Mouse (Mus musculus): ENCODE data around the gene Card14.

Gene Card14

GRCm38 (mm10) chr11:119300246-119300935 lies 7.2 kb upstream of the Card14 start:
- in situ Hi-C loops (cut with MboI, MseI), result no loop called here

DNA sequence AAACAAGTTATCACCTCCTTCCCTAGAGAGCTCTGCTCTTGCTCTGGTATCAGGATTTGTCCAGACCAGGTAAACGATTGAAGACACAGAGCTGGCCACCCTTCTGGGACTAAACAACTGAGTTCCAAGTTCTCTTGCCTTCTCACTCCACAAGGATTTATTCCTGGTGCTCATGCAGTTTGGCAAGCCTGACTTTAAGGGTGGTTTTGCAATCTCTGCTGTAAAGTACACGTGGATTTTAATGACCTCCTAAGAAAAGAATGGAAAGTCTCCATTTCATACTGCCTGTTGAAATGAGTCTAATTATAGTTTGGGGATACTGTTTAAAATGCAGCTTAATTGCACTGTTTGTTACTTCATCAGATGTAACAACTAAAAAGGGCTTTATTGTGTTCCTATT lies 6.6 kb upstream of the Card14 start:
- in situ Hi-C loops (cut with MboI, MseI), result no loop called here

DNA sequence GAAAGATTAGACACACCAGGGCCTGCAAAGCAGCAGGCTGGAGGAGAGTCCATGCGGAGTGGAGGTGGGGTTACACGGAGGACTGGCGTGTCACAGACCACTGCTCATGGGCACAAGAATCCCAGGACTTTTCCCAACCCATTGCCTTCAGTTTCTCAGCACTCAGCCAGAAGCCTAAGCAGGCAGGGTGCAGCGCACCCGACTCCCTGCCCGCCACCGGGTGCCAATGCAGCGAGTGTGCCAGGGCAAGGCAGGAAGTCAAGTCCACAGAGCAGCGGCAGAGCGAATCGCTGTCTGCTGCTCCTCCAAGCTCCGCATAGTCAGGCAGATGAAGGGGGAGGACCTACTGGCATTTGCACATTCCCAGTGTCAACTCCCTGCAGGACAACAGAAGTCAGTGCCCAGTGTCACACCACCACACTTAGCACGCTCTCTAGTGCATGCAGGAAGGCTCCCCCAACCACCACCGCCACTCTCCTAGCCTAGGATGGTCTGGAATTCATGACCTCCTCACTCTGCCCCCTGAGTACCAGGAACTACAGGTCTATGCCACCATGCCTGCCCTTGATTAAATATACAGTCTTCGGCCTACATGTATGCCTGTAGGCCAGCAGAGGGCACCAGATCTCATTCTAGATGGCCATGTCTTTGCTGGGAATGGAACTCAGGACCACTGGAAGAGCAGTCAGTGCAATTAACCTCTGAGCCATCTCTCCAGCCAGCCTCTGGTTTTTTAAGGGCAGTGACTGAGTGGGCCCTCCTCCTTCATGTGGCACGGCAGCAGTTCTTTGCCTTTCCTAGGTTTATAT lies 2.5 kb upstream of the Card14 start:
- in situ Hi-C loops (cut with MboI, MseI), result no loop called here

DNA sequence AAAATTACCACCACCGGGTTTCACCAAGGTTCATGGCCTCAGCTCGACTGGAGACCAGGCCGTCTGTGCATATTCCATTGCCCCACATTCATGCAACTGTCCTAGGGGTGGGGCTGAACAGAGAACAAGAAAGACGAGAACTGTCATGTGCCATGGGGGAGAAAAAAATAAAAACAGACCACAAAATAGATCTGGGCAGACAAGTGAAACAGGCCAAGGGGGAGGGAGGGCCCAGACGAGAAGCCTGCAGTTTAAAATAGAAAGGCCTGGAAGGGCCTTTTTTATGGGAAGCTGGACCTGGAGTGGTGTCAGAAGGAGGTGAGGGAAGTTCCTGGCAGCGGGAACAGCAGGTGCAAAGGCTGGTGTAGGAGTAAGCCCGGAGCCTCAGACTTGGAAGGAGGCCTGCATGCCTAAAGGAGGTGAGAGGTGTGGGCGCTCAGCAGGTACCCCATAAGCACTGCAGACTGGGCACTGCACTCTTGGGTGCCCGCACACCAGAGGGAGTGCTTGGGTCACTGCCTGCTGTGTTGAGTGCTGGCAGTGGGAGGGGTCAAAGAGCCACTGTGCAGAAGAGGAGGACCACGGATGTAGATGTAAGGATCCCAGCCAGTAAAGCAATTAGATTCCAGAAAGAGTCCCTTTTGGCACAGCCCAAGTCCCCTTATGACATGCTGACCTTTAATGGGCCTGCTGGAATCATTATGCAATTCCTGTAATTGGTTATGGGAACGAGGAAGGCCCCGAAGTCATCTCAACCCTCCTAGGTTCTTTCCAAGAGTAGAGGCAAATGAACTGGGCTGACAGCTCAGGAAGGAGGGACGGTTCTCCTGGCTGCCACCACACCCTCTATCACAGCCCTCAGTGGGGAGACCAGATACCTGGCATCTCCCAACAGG lies 558 bp upstream of the Card14 start:
- in situ Hi-C loops (cut with MboI, MseI), result no loop called here

- in situ Hi-C loops (cut with MboI, MseI), result no loop called here
These were observed 348 bp downstream of the Card14 start for GRCm38 (mm10) chr11:119307916-119308315.

DNA sequence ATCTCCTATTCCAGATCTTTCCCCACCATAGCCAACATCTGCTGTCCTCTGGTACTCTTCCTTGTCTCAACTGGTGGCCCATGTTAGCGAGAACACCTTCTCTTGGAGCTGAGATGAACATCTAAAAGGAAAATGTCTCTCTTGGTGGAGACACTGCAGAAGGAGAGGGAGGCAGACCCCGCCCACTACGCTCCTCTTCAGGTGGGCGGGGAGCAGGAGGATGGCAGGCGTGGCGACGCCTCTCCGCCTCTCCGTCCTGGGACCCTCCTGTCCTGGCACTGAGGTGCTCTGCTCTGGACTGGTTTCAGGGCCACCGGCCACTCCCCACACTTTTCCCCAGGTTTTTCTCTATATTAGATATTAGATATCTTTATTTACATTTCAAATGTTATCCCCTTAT lies 3.1 kb downstream of the Card14 start:
- in situ Hi-C loops (cut with MboI, MseI), result no loop called here

DNA sequence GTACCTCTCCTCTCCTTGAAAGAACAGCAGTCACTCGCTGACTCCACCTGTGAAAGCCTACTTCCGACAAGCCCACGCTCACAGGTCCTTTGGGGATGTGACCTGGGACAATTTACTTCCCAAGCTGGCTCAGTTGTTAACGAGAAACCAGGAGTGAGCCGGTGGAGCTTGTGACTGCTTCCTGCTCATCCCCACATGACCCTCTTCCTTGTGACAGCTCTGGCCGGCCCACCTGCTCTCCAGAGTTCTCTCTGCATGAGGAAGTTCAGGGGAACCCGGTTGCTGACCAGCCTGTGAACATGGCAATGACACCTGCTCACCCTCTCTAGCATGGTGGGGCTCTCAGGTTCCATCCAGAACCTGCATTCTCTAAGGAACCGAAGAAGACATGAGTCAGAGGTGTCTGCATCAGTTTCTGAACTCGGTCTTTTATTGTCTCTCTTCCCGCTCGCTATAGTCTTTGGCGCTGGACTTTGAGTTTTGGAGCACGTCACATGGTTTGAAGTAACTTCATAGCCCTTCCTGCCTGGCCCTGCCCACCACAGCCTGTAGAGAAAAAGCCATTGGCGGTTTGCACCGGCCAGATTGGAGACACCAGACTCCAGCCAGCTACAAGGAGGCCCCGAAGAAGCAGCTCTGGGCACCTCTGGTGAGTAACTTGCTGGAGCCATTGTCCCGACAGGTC lies 6.8 kb downstream of the Card14 start:
- in situ Hi-C loops (cut with MboI, MseI), result no loop called here

DNA sequence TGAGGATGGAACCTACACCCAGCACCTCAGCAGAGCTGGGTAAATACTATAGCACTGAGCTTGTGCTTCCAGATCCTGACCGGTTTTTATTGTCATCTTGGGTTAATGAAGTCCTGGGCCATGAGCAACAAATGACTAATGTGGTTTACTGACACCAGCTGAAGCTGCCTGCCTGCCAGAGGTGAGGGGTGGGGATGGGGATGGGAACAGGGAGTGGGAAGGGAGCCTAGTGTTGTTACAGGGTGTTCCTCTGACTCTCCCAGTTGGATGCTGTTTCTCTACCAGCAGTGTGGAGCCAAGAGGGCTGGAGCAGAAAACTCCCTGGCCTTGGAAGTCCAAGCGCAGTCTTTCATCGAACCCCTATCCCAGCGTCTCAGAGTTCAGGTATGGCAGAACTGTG lies 9.2 kb downstream of the Card14 start:
- in situ Hi-C loops (cut with MboI, MseI), result no loop called here

DNA sequence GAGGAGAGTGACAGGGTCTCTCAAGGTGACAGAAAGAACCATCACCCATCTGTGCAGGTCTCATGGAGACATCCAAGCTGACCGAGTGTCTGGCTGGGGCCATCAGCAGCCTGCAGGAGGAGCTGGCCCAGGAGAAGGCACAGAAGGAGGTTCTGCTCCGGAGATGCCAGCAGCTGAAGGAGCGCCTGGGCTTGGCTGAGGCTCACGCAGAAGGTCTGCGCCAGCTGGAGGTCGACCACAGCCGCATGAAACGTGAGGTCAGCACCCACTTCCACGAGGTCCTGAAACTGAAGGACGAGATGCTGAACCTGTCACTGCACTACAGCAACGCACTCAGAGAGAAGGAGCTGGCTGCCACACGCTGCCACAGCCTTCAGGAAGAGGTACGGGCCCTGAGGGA lies 15.0 kb downstream of the Card14 start:
- in situ Hi-C loops (cut with MboI, MseI), result loop anchor here in 1 of 2 experiments (5.0 to 10.0 kb wide), 2 partner anchors 65 to 528 kb away; no protein-coding TSS in a partner anchor

- in situ Hi-C loops (cut with MboI, MseI), result loop anchor here in 1 of 2 experiments (10.0 kb wide), 1 partner anchor 530 kb away; no protein-coding TSS in a partner anchor
These were observed 17.5 kb downstream of the Card14 start for GRCm38 (mm10) chr11:119325068-119325467.

GRCm38 (mm10) chr11:119330592-119330991 lies 23.0 kb downstream of the Card14 start:
- in situ Hi-C loops (cut with MboI, MseI), result no loop called here

DNA sequence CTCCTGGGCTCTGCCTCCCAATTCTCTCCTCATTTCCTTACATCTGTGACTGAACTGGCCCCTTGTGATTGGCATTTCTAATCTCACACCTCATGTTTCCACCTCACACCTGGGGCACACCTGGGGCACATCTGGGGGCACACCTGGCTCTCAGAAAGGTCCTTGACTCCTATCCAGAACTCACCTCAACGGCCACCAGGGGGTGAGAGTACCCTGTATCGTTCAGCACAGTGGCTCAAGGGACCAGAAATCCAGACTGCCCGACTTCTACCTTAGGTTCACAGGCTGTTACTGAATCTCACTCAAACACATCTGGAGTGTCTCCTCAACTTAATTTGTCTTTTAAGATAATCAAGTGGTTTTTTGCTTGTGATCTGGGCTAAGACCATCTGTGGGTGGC lies 24.4 kb downstream of the Card14 start:
- in situ Hi-C loops (cut with MboI, MseI), result no loop called here

- in situ Hi-C loops (cut with MboI, MseI), result no loop called here
These were observed 30.9 kb downstream of the Card14 start for GRCm38 (mm10) chr11:119338271-119339059.

DNA sequence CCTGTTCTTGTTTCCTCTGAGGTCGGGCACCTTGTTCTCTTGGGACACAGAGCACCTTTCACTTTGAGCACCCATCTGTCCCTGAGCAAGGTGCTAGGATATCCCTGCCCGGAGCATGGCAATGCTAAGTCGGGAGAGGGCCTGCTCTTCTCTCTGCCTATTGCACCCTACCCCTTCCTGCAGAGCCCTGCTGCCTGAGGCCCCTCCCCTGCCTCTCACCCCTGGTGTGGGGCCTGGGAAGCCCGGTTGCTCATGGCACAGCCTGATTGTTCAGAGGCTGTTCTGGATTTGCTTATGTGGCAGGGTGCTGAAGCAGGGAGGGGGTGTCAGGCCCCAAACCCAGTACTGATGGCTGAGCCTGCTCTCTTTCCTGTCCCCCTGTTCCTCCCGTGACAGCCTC lies 31.6 kb downstream of the Card14 start:
- in situ Hi-C loops (cut with MboI, MseI), result no loop called here

DNA sequence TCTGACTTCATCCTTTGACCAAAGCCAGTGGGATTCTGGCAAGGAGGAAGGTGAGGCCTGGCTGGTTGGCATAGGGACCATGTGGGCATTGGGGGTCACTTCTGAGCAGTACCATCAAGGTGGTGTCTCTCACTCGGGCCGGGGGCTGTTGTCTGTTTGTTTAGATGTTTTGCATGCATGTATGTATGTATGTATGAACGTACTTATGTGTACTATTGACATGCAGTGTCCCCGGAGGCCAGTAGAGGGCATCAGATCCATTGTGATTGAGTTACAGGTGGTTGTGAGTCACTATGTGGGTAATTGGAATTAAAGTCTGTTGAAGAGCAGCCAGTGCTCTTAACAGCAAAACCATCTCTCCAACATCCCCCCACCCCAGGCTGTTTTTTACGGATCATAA lies 32.1 kb downstream of the Card14 start:
- in situ Hi-C loops (cut with MboI, MseI), result no loop called here

- in situ Hi-C loops (cut with MboI, MseI), result no loop called here
These were observed 36.6 kb downstream of the Card14 start for GRCm38 (mm10) chr11:119344178-119344577.

- in situ Hi-C loops (cut with MboI, MseI), result no loop called here
These were observed 37.3 kb downstream of the Card14 start for GRCm38 (mm10) chr11:119344865-119345264.

GRCm38 (mm10) chr11:119347125-119347524 lies 39.6 kb downstream of the Card14 start:
- in situ Hi-C loops (cut with MboI, MseI), result no loop called here

DNA sequence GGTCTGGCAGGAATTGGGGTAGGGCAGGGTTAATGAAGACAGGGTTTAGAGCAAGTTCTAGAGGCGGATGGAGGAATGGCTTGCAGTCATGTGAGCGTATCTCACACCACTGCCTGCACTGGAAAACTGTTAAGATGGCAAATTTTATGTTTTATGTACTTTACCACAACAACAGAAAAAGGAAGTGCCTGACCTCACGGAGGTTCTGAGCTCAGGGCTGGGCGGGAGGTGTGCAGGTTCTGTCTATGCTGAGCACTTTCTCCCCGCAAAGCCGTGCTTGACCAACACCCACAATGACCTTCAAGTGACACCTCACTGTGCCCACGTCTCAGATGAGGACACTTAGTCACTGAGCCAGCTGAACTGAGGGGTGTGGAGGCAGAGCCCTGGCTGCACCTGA lies 44.5 kb downstream of the Card14 start:
- in situ Hi-C loops (cut with MboI, MseI), result no loop called here

GRCm38 (mm10) chr11:119353946-119354345 lies 46.4 kb downstream of the Card14 start:
- in situ Hi-C loops (cut with MboI, MseI), result no loop called here
